10 mouse cellular contexts compared by ENCODE assay signal in genomic region chrX:58377926-58378325, GRCm38 (mm10).
DNase-seq lines count a peak whose midpoint lies in the region; ATAC-seq and TF ChIP-seq lines count a peak whose summit lies in the region.
"Had no signal": no experiment of that assay in that cellular context is flagged by ENCODE, and none has a peak within 500 bp of the region (broad histone marks: within the 10 kb centered on the region; RNA-seq: fewer than 3 reads in every experiment).

No protein-coding gene starts in this region.

- H3K27ac ChIP-seq in gastrocnemius, adult 2 months: no peak overlapping the region
- H3K27ac ChIP-seq in midbrain, embryonic 10.5 days (replicated peaks): no peak overlapping the region
- H3K27ac ChIP-seq in midbrain, embryonic 11.5 days (ENCODE audit: low read depth, low read length): no peak overlapping the region
- no peak overlapping the region for H3K27ac ChIP-seq in kidney, embryonic 14.5 days (ENCODE audit: low read depth, low read length)

- no peaks in the 10 kb centered on the region for H3K27me3 ChIP-seq in midbrain, embryonic 10.5 days (ENCODE audit: low read depth, poor library complexity, severe bottlenecking)
- H3K27me3 ChIP-seq in midbrain, embryonic 11.5 days (ENCODE audit: control insufficient read depth, insufficient read depth, low read length): no peaks in the 10 kb centered on the region
- no peaks in the 10 kb centered on the region for H3K27me3 ChIP-seq in kidney, embryonic 14.5 days (ENCODE audit: control insufficient read depth, insufficient read depth, low read length)

- intact Hi-C loops in gastrocnemius, adult 2 months (cut with DNase I): no loop called here

- no peak overlapping the region for H3K4me3 ChIP-seq in gastrocnemius, adult 2 months
- H3K4me3 ChIP-seq in midbrain, embryonic 10.5 days: no peak overlapping the region
- no peak overlapping the region for H3K4me3 ChIP-seq in midbrain, embryonic 11.5 days (ENCODE audit: low read depth, low read length)
- no peak overlapping the region for H3K4me3 ChIP-seq in kidney, embryonic 14.5 days (ENCODE audit: low read length)

- no peak for ATAC-seq in midbrain, embryonic 11.5 days (ENCODE audit: low FRiP score)
- no peak for ATAC-seq in kidney, embryonic 14.5 days (ENCODE audit: low FRiP score, low TSS enrichment)

- H3K36me3 ChIP-seq in midbrain, embryonic 10.5 days: no peaks in the 10 kb centered on the region
- no peaks in the 10 kb centered on the region for H3K36me3 ChIP-seq in midbrain, embryonic 11.5 days (ENCODE audit: control insufficient read depth, insufficient read depth, low read length)
- no peaks in the 10 kb centered on the region for H3K36me3 ChIP-seq in kidney, embryonic 14.5 days (ENCODE audit: control insufficient read depth, insufficient read depth, low read length)

- H3K9ac ChIP-seq in midbrain, embryonic 11.5 days (ENCODE audit: low read length): no peak overlapping the region
- no peak overlapping the region for H3K9ac ChIP-seq in kidney, embryonic 14.5 days (ENCODE audit: low read depth, low read length)

- DNase-seq in gastrocnemius, adult 2 months: no peak
- DNase-seq in gastrocnemius, adult 8-10 months (ENCODE audit: low spot score in 2 of 2): no peak
- DNase-seq in midbrain, embryonic 10.5 days (ENCODE audit: low spot score): peak; percentile 12
- no peak for DNase-seq in midbrain, embryonic 11.5 days (ENCODE audit: low spot score, missing footprints)
- peak; percentile 21 for DNase-seq in forelimb bud, embryonic 11.5 days (ENCODE audit: low read depth, low spot score)
- DNase-seq in retina, postnatal 1 day: peak; percentile 49
- DNase-seq in heart, adult 11 months: no peak
- DNase-seq: kidney, postnatal 14 days; thymus, adult 18-20 months had no signal

- no peak overlapping the region for H3K4me2 ChIP-seq in midbrain, embryonic 11.5 days
- no peak overlapping the region for H3K4me2 ChIP-seq in kidney, embryonic 14.5 days (replicated peaks; ENCODE audit: low read depth, low read length)

- peak; percentile 12; the same call in 1 of the 2 replicates for TF ChIP-seq CTCF in gastrocnemius, adult 2 months (IDR thresholded peaks at IDR 0.05)

- H3K4me1 ChIP-seq in midbrain, embryonic 10.5 days: no peaks in the 10 kb centered on the region
- H3K4me1 ChIP-seq in midbrain, embryonic 11.5 days (ENCODE audit: control insufficient read depth, insufficient read depth, low read length): no peaks in the 10 kb centered on the region
- H3K4me1 ChIP-seq in kidney, embryonic 14.5 days (ENCODE audit: control insufficient read depth, insufficient read depth, low read length): no peaks in the 10 kb centered on the region

- no peaks in the 10 kb centered on the region for H3K9me3 ChIP-seq in midbrain, embryonic 10.5 days (replicated peaks)
- no peaks in the 10 kb centered on the region for H3K9me3 ChIP-seq in midbrain, embryonic 11.5 days (ENCODE audit: control insufficient read depth, low read length)
- no peaks in the 10 kb centered on the region for H3K9me3 ChIP-seq in kidney, embryonic 14.5 days (ENCODE audit: control insufficient read depth, low read length)

- 59% methylated on average over 3 of the region's 3 CpGs for WGBS in midbrain, embryonic 10.5 days
- WGBS in midbrain, embryonic 11.5 days: 71% methylated on average over 3 of the region's 3 CpGs
- WGBS in kidney, embryonic 14.5 days: 72% methylated on average over 3 of the region's 3 CpGs

Comparison
In these comparisons a context has a peak if more than half of its experiments do, and no peak if none do; other contexts are left out.
1. DNase-seq: peak in midbrain, embryonic 10.5 days (single experiment), forelimb bud, embryonic 11.5 days (single experiment) and retina, postnatal 1 day (single experiment); none in gastrocnemius, adult 2 months (single experiment), gastrocnemius, adult 8-10 months (0 of 2), midbrain, embryonic 11.5 days (single experiment) and heart, adult 11 months (single experiment).